Mouse (Mus musculus): ENCODE results near the gene Tnfrsf18.
A peak's percentile ranks its signal among the peaks of the same experiment; 100 is the strongest.

Gene Tnfrsf18

GRCm38 (mm10) chr4:156031593-156032391 lies 5.8 kb downstream of the Tnfrsf18 start:
- DNase-seq (ENCODE audit: extremely low read depth, insufficient read length, low spot score) = peak; percentile 59

DNA sequence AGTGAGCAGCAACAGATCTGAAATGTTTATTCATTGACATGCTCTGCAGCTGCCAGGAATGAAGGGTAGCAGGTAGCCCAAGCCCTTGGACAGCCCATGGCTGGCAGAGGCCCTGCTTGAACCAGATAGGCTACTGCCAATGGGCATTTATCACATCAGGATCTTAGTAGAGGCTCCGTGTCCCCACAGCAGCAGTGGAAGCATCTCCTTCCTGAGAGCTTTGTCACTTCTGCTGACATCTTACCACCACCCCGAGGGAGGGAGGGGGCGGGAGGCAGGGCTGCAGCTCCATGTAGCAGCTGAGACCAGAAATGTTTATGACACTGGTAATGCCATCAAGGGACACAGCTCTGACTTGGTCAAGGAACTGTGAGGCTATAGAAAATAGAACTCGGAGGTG lies 6.9 kb downstream of the Tnfrsf18 start:
- DNase-seq (ENCODE audit: extremely low read depth, insufficient read length, low spot score) = no peak

- peak; percentile 30 for DNase-seq (ENCODE audit: extremely low read depth, insufficient read length, low spot score)
These were observed 7.6 kb downstream of the Tnfrsf18 start for GRCm38 (mm10) chr4:156033476-156034119.

GRCm38 (mm10) chr4:156034301-156034700 lies 8.3 kb downstream of the Tnfrsf18 start:
- no peak for DNase-seq (ENCODE audit: extremely low read depth, insufficient read length, low spot score)

GRCm38 (mm10) chr4:156034901-156035300 lies 8.9 kb downstream of the Tnfrsf18 start:
- no peak for DNase-seq (ENCODE audit: extremely low read depth, insufficient read length, low spot score)

GRCm38 (mm10) chr4:156044754-156045153 lies 18.8 kb downstream of the Tnfrsf18 start:
- no peak for DNase-seq (ENCODE audit: extremely low read depth, insufficient read length, low spot score)

- DNase-seq (ENCODE audit: extremely low read depth, insufficient read length, low spot score) = no peak
These were observed 23.8 kb downstream of the Tnfrsf18 start for GRCm38 (mm10) chr4:156049779-156050178.

DNA sequence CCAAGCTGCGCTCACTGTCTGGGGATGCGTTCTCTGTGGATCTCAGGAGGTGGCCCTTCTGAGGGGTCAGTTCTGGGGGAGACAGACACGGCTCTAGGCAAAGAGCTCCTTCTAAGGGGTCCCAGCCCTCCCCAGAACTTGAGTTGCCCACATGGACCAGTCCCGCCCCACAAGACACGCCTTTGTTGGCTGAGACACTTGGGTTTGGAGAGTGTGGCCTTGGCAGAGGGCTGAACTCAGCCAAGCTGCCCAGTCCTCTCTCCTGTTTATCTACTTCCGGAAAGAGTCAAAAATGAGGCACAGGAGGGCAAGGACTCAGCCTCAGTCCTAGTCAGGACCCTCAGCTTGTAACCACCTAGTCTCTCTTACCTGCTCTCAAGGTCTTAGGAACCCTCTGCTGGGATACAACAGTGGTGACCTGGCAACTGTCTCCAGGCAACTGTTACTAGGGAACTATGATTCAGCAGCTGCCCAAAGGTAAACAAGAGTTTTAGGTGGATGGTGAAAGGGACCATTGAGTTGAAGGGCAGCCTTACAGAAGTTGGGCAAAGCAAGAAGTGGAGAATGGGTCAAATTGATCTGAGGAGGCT lies 24.5 kb downstream of the Tnfrsf18 start:
- no peak for DNase-seq (ENCODE audit: extremely low read depth, insufficient read length, low spot score)

DNA sequence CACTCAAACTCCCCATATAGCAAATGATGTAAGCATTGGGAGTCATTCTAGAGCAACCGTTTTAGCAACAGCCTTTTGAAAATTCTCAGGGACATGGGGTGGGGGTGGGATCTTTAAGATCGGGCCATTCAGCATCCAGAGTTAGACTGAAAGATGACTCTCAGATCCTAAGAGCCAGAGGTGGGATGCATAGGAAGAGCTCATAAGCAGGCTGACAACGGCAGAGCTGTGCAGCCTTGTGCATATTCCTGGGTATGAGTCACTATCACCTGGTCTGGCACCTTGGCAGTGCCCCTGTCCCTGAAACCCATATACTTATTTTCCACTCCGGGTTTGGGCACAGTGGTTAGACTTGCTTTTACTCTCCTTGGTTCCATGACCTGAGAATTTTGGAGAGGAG lies 27.1 kb downstream of the Tnfrsf18 start:
- DNase-seq (ENCODE audit: extremely low read depth, insufficient read length, low spot score) = no peak

DNA sequence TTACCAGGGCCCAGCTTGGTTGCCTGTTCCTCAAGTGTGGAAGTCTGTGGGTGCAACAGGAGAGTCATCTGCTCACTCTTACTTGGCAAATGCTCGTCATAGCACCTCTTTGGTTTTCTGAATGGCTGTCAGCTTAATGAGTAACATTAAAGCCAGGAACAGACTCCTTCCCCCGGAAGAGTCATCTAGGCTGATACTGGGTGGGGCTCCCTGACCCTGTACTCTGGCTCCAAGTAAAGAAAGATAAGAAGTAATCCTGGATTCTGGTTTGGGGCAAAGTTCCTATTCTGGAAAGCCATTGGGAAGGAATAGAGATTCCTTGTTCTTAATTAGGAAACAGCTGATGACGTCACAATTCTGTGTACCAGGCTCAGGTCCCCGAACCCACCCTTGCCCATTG lies 28.2 kb downstream of the Tnfrsf18 start:
- no peak for DNase-seq (ENCODE audit: extremely low read depth, insufficient read length, low spot score)

- DNase-seq (ENCODE audit: extremely low read depth, insufficient read length, low spot score) = no peak
These were observed 28.6 kb downstream of the Tnfrsf18 start for GRCm38 (mm10) chr4:156054606-156055005.

DNA sequence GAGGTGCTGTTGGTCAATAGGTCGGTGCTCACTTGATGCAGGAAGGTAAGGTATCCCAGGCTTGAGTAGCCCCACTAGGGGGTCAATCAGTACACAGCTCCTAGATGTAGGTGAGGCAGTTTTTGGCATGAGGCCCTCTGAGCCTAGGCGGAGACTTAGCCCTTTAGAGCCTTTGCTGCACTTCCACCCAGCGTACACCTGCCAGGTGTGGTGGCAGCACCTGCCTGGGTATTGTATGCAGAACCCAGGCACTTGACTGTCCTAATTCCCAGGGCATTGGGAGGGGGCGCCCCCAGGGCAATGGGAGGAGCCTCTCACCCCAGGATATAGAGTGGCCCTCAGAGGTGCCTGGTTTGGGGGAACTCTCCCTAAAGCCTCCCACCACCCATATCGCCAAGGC lies 29.2 kb downstream of the Tnfrsf18 start:
- no peak for DNase-seq (ENCODE audit: extremely low read depth, insufficient read length, low spot score)

- no peak for DNase-seq (ENCODE audit: extremely low read depth, insufficient read length, low spot score)
These were observed 31.7 kb downstream of the Tnfrsf18 start for GRCm38 (mm10) chr4:156057702-156058101.

DNA sequence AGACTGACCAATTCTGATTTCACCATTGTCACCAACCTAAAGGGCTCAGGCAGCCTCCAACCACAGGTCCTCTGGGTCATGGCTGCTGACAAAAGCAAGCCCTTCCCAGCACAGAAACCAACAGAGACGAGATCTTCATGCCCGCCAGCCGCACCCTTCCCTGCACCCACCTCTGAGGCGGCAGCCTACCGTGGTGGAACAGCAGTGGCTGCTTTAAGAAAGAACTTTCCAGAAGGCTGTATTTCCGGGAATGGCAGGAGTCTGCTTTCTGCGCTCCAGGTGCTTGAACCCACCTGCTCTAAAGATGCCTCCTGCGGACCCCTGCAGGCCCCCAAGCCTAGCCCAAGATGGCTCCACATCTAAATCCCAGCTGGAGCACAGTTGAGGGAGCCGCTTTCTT lies 32.9 kb downstream of the Tnfrsf18 start:
- no peak for DNase-seq (ENCODE audit: extremely low read depth, insufficient read length, low spot score)

- DNase-seq (ENCODE audit: extremely low read depth, insufficient read length, low spot score) = no peak
These were observed 33.3 kb downstream of the Tnfrsf18 start, which contains the start of gene Ttll10 for GRCm38 (mm10) chr4:156059261-156059660. TSS of gene Ttll10 (minus strand) at chr4:156059414.

- DNase-seq (ENCODE audit: extremely low read depth, insufficient read length, low spot score) = no peak
These were observed 33.7 kb downstream of the Tnfrsf18 start for GRCm38 (mm10) chr4:156059713-156060112.

- no peak for DNase-seq (ENCODE audit: extremely low read depth, insufficient read length, low spot score)
These were observed 38.0 kb downstream of the Tnfrsf18 start for GRCm38 (mm10) chr4:156063861-156064509.

DNA sequence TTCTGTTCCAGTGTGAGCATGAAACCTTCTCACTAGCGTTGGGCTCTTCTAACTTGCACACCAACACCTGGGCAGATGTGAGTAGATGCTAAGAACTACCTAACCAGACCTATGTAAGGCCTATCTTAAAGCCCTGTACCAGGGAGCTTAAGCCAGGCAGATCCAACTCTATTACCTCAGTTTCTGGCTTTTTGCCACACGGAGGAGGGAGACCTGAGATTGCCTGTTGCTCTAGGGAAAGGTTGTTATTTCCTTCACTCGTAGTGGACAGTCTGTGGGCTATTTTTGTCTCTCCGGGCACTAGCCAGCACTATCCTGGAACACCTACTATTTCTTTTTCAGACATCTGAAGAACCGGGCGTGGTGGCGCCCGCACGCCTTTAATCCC lies 38.5 kb downstream of the Tnfrsf18 start:
- DNase-seq (ENCODE audit: extremely low read depth, insufficient read length, low spot score) = no peak

- DNase-seq (ENCODE audit: extremely low read depth, insufficient read length, low spot score) = no peak
These were observed 39.4 kb downstream of the Tnfrsf18 start for GRCm38 (mm10) chr4:156065156-156065894.

DNA sequence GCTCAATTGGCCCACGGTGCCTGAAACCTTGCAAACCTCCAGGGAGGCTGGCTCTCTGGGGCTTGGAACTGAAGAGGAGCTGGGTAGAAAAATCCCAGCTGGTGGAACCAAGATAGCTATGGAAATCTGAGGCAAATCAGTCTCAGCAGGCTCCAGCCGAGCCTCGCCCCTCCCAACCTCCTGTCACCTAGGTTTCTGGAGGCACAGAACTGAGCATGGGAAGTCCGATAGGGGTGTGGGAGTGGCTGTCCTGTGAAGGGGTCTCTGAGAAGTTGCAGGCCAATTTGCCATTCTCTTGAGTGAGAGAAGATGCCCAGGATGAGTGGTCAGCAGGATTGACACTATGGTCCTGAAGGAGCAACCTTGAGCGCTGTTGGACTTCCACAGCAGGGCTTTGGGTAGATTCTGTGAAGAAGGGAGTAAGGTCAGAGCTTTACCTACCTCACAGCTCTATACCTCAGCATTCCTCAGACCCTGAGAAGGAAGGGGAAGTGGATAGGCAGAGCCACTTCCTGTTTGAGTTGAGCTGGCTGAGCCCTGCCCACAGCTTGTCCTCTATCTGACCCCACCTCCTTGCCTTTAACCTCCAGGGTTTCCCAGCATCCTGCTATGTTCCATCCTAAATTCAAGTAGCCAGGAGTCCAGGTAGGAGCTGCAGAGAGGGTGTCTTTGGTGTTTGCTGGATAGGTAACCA lies 41.4 kb downstream of the Tnfrsf18 start:
- no peak for DNase-seq (ENCODE audit: extremely low read depth, insufficient read length, low spot score)
